Mouse (Mus musculus) heart, postnatal 4 days (tissue): Measurements from ENCODE around the gene Asb1. TPM values are rescaled to one million over a fixed set of nuclear protein-coding genes. Genes with fewer than 3 reads are reported as not detected.

Source experiments
- DNase-seq: peaks from one replicate; pipeline ENCODE4 v3.0.0; 2021
- total RNA-seq, 2 experiments: library from RNA; stranded (reverse); gene quantifications; 2 replicates each; pipeline ENCODE4 v1.2.3; 2021

Gene Asb1
- total RNA-seq, 2 experiments from 2014 or later = 17.5 to 18.2 TPM

DNA sequence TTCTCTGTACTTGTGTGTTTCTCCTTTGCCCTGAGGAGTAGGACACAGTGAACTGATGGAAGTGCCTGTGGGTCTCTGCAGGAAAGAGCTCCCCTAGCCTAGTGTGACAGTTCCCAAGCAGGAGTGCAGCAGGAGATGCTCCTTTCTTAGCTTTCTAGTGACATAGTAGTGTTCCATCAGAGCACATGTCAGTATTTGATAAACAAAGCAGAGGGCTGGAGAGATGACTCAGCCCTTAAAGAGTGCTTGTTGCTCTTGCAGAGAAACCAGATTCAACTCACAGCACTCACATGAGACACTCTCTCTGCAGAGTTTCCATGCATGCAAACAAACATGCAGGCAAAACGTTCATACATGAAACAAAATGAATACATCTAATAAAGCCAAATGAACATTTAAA lies 4.9 kb downstream of the Asb1 start:
- DNase-seq = no peak

DNA sequence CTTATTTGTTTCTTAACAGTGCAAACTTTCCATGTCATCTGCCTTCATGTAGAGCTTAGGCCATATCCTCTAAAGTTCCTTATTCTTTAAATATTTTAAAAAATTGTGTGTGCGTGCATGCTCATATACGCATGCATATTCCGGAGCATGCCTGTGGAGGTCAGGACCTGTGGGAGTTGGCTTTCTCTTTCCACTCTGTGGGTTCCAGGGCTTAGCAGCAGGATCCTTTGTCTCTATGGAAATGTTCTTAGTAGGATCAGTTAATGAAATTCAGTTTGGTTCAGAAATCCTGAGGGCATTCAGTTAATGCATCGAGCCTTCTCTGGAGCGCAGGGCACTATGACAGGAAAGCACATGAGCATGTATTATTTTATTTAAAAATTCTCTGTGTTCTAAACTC lies 7.2 kb downstream of the Asb1 start:
- DNase-seq = no peak

DNA sequence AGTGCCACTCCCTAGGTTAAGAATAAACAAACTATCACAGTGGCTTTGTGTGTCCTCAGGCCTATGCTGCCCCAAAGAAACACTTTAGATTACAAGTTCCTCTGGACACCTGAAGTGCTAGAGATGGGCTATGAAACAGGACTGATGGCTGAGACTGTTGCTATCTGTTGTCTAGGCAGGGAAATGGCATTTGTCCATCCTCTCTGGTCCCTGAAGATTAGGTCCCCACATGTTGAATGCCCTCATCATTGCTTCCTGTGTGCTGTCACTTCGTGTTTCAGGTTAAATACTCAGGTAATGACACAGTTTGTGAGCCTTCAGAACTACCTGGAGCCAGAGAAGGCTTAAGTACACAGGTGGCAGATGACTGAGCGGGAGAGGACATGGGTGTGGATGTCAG lies 8.7 kb downstream of the Asb1 start:
- DNase-seq = no peak

DNA sequence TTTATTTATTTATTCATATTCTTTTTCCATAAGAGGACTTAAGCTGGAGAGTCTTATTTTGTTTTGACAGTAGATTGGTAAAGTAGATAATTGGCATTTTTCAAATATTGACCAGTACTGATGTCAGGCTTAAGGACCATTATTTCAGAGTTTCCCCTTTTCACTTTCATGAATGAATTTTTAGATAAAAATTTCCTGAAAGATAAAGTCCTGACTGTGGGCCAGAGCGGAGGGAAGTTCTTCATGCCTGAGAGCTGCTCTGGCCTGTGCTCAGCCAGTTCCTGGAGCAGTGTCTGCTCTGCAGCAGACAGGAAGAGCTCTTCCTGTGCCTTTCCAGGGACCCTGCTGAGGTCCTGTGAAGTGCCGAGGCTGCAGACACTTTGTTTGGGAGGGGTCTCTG lies 16.8 kb downstream of the Asb1 start:
- DNase-seq = no peak

DNA sequence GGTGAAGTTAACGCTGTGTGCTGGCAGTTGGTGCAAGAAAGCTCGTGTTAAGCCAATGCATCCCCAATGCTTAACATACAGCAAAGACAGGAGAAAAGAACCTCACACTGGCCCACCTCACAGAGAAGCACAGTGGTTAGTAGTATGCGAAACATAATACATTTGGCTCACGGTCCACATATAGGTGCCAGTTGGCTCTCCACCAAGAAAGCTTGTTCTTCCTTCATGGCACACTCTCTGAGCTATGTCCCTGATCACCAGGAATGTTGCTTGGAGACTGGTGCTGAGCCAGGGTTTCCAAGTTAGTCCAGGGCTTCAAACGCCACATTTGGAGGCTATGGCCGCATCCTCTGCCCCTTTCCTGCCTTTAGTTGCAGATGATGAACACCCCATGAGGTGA lies 20.9 kb downstream of the Asb1 start:
- no peak for DNase-seq

DNA sequence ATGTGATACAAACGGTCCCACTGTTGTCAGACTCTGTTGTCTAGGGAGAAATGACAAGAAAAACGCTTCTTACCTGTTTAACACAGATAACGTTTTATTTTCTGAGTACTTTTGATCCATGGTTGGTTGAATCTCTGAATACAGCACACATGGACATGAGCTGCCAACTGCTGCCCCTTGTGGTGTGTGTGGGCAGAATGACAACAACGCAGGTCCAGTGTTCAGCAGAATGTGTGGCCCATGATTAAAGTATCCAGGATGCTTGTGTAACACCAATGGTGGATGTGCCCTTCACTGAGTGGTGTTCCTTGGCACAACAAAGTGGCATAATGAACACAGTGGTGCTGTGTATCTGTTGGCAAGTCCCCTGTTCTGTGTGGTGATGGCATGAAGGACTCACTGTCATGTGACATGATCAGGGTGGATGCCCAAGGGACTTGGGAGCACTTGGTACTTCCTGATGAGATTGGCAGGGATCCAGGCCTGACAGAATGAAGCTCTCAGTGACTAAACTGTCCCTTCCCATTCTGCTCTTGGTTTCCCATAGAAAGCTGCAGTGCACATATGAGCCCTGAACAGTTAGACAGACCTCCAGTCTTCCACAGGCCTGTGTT lies 22.7 kb downstream of the Asb1 start:
- DNase-seq = no peak

DNA sequence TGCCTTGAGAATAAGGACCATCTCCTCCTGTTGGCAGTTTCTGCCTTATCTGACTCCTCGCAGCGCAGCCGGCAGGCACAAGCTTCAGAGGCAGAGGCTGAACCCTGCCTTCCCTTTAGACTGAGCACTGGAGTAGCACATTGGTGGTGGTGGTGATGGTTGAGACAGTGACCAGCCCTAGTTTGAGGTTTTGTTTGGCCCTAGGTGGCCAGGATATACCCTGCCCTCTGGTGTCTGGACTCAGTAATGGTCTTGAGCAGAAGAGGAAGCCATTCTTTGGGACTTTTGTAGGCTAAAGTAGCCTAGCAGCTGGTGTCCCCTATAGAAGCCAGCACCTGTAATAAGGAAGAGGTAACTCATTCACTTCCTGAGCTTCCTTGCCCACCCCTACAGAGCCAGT lies 23.7 kb downstream of the Asb1 start:
- peak; percentile 36 for DNase-seq

DNA sequence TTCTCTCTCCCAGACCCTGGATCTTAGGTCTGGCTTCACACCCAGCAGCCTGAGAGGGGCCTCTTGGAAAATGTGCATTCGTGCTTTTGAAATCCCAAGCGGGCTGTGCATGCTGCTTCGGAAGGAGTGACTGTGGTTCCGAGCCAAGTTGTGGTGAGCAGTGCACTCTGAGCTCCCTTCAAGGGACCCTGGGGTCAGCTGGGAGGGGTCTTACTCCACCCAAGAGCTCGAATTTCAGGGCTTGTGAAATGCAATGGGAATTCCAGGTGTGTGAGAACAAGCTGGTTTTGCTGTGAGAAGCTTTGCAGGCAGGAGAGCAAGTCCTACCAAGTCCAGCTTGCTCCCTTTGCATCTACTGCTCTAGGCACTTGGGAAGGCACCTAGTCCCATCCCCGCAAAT lies 24.3 kb downstream of the Asb1 start:
- DNase-seq = no peak

DNA sequence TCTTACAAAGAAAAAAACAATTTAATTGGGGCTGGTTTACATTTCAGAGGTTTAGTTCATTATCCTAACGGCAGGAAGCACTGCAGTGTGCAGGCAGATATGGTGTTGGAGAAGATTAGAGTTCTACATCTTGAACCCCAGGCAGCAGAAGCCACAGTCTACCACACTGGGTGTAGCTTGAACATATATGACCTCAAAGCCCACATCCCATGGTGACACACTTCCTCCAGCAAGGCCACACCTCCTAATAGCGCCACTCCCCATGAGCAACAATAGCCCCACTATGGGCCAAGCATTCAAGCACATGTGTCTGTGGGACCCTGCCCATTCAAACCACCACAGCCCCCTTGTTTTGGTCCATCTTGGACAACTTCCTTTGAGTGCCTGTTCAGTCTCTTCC lies 26.9 kb downstream of the Asb1 start:
- no peak for DNase-seq

DNA sequence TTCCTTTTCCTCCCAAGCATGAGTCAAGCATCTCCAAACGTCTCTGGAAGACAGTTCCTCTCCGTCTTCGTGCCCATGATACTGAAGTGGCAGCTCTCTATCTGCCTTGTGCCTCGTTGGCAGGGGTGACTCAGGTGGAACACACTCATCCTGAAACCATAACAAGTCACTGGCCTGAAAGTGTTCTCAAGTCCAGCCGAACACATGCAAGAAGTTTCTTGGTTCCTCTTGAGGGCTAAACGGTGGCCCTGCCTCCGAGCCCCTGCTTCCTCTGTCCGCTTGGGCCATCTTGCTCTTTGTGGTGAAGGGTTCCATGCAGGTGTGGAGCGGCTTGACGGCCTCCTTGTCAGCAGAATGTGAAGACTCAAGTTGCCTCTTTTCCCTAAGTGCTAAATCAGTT lies 32.1 kb downstream of the Asb1 start:
- no peak for DNase-seq

DNA sequence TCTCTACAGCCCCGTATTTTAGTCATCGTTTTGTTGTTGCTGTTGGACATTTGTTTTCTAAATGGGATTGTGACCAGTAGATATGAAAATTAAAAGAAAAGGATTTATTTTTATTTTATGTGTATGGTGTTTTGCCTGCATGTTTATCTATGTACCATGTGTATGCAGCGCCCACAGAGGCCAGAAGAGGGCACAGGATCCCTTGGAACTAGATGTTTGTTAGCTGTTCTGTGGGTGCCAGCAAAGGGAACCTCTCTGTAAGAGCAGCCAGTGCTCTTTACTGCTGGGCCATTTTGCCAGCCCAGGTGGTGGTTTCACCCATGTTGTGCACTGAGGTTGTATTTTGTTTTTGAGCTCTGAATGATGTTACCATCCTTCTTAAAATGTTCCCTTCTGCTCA lies 33.9 kb downstream of the Asb1 start:
- DNase-seq = peak; percentile 69

DNA sequence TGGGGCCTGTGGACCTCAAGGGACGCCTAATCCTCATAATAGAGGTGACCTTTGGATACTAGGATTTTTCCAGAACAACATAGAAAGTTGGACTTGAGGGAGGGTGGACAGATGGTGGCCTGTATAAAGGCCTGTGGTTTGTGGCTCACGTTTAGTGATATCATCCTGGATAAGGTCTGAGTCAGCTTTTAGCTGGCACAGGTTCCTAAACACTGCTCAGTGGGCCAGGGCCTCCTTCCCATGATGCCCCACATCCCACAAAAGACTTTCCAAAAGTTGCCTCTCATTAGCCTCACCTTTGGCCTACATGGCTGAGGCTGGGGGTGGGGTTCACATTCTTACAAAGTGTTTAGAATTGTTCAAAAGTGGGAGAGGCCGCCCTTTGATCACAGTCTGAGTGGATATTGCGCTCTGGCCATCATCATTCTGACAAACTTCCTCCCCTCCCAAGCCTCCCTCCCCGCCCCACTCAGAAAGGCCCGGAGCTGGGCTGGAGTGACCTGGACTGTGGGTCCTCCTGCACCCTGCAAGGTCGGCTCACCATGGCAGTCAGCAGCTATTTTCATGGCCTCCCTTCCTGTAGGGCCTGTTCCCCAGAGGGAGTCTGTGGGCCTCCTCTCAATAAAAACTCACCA lies 37.7 kb downstream of the Asb1 start:
- peak; percentile 14 for DNase-seq

DNA sequence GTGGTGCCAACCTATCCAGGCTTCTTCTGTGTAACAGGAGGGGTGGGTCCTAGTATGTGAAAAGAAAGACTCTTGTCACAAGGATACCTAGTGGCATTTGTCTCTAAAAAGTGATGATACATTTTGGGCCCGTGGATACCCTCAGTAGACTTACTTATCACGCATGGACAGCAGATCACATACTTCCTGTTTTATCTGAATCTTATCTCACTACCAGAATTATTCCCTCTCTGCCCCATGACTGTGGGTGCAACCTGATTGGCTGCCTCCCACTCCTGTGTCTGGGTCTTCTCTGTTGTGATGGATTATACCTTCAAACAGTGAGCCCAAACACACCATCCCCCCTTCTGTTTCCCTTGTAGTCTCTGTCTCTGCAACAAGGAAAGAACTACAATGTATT lies 40.2 kb downstream of the Asb1 start:
- DNase-seq = no peak

DNA sequence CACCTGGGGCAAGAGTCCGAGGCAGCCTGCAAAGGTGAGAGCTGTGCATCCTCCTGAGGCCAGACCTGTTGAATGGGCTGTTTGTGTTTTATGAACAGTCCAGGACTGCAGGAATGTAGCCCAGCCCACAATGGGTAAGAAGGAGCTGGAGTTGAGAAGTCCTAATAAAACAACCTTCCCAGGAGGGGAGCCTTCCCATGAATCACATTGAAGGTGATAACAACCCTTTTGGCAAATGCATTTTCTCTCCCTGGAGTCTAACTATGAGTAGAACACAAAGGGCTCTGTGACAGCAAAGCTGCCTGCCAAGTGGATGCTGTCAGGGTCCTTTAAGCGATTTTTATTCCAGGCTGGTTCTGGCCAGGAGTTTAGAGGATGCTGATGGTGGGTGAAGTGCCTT lies 40.9 kb downstream of the Asb1 start:
- no peak for DNase-seq

DNA sequence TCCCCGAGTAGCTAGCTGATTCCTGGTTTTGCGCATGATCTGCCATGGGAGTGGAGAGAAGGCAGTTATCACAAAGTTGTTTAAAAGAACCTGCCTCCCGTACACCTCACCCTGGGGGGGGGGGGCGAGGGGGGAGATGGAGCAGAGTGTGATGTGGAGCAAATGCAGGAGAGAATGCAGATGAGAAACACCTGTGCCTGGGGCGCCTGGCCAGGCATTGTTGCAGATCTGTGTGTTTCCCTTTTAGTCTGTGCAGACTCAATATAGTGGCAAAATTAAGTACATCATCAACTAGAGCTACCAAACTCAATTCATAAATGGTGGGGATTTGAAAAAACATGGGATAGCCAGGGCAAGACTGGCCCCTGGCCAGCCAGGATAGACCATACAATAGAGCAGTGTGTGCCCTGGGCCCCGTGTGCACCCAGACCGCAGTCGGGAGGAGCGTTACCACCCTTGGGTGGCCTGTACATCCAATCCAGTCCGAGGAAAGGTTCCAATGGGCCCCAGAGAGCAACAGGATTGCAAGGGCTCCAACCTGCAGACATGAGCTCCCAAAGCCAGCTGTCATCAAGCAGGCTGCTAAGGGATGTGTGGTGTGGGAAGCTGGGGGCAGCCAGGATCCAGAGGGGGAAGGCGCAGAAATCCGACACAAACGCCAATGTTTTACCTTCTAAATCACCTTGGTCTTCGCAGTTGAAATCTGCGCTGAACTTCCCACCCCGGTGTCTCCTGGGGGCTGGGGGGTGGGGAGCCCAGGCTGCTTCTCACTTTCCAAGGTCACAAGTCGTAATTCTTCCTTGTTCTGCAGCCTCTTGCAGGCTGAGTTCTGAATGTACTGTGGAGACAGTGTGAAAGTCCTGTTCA lies 44.9 kb downstream of the Asb1 start:
- DNase-seq = no peak

DNA sequence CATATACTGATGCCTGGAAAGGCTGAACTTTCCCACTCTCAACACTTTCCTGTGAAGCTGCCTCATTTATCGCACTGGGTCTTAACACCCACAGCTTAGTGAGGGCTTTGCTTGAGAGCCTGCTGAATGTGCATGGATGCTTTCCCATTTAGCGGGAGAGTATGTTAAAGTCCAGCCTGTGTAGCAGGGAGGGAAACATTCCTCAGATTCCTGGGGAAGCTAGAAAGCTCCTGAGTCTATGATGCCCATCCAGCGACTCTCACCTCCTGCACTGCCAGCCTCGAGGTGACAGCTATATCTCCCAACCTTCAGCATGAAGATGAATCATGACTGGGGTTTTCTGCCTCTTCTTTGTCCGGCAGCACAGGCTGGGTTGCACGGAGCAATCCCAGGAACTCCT lies 49.4 kb downstream of the Asb1 start:
- DNase-seq = no peak

DNA sequence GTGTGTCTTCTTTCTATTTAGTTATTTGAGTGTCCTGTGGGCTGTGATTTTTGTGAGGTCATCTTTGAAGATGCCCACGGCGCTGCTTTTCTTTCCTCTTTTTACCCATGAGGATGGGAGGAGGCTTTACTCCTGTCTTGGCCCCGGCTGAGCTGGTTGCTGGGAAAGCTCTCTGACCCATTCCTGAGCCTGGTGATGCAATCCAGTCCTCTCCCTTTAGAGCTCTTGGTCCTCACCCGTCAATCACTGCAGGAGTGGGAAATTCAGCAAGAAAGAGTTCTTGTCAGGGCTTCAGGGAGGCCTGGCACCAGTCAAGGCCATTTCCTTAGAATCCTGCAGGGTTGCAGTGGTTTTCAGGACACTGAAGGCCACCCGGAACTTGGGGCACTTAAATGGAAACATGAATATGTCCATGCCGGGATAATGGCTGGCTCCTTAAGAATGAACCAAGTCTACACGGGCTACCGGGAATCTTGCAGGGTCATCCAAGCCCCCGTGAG lies 55.2 kb downstream of the Asb1 start:
- DNase-seq = no peak

DNA sequence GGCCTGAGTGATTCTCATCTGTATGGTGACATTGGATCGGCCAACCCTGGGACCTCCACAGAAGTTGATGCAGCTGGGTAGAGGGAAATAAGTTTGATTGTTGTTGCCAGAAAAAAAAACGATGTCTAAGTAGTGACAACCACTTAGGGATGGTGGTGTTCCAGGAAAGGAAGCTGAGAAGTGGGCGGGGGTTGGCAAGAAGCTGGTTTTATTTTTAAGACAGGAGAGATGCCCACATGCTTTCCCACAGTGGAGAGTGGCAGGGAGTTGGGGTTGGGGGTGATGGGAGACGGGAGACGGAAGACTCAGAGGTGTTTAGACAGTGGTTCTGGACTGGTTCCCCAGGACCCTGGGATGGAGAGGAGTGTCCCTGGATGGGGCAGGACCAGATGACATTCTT lies 57.3 kb downstream of the Asb1 start:
- DNase-seq = no peak

DNA sequence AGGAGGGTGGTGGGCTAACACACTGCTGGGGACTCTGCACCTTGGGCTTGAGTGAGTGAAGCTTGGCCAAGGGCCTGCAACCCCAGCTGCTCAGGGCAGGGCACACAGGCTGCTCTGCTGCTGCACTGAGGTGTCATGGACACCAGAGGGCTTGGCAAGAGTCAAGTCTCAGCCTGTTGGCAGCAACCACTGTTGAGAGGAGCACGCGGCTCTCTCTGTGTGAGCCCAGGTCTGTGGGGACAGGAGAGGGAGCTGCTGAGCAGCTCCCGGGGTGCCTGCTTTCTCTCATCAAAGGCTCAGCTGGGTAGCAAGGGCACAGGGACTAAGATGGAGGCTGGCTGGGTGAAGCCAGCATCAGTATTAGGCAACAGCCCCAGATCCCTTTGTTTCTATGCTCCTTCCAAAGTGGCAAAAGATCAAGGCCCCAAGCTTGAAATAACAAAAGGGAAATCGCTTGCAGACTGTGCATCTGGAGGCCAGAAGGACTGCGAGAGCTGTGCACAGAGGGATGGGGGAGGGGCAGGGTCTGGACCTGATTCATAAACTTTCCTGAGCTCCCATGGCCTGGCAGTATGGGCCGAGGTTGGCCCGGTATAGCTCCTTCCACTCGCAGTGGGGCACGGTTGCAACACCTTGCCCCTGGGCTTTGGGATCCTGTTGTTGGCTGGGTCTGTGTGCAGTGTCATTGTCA lies 60.5 kb downstream of the Asb1 start:
- DNase-seq = peak; percentile 72

DNA sequence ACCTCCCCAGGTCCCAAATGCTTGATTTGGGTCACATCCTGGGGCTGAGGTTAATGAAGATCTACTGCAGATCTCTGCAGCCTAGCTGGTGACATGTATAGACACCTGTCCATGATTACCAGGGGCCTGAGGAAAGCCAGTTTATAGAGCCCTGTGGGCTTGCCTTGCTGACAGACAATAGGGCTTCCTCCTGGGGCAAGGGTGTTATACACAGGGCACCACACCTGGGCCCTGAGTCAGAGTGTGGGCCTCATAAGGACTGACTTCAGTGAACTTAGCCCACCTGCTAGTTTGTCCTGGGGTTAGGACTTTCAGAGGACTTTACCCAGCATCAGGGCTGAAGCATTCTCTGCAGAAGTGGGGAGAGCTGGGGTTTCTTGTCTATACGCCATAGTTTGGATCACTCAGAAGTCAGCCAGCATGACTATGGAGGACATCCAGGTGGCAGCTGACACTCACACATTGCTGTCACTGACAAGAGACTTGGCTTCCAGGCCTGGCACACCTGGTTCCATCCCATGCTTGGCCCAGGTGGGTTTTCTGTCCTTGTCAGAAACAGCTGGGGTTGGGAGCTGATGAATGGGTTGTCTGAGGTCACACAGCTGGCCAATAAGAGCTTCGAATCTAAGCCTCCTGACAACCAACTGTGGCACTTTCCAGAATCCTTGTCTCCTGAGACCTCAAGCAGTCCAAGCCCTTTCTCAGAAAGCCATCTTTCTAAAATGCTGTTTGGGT lies 61.2 kb downstream of the Asb1 start:
- no peak for DNase-seq

DNA sequence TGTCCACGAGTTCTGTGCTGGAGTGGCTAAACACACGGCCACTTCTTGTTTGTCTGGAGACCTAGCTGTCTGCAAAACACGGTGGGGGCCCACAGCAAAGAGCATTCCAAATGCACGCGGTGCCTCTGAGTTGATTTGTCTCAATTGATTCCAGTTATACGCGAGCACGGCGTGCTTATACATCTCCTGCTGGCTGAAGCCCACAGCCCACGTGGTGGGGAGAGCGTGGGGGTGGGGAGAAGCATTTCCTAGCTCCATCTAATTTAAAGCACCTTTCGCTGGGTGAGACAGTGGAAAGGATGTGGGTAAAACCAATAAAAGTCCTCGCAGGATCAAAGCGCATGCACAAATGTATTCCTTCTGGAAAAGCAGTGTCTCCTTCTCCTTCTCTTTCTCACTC lies 65.3 kb downstream of the Asb1 start:
- no peak for DNase-seq

DNA sequence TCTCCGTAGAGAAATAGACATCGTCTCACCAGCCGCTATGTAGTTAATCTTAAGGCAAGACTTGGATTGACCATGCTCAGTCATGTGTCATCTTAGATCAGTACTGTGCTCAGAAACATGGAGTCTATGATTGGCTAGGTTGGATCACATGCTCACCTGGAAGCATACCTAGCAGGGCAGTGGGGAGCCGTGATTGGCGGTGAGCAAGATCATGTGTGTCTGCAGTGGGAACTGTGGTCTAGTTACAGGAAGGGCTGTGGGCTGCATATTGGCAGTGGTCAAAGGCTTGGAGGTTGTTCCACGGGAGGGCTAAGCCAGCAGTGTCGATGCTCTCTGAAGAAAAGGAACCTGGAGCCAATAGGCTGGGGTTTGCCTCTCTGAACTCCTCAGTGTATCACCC lies 66.4 kb downstream of the Asb1 start:
- DNase-seq = no peak
